Mouse (Mus musculus): ENCODE results near the gene 1700020D05Rik. TPM values are rescaled to one million over a fixed set of nuclear protein-coding genes. Genes with fewer than 3 reads are reported as not detected.

The 1700020D05Rik gene
- total and polyA plus RNA-seq, 3 experiments, result 0.23 to 0.34 TPM; not detected in 1

DNA sequence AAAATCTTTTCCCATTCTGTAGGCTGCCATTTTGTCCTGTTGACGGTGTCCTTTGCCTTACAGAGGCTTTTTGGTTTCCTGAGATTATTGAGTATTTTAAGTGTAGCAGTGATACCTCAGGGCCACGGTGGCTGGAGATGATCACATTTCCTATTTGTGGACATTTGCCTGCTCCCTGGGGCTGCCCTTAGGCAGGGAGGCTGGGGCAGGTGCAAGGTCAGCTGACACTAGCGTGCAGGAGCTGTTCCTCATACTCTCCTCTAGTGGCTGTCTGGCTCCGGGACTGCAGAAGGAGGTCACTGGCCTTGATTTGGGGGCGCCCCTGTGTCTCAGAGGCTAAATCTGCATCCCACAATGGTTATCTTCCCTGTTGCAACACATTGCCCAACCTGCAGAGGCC is 21.6 kb upstream of the 1700020D05Rik start (continued):
- no peak for TF ChIP-seq SMC3 (IDR thresholded peaks at IDR 0.05; ENCODE audit: low read depth, low read length)
- peak; percentile 64 for TF ChIP-seq ETS1 (conservative IDR thresholded peaks at IDR 0.05; ENCODE audit: low read depth, low read length)
- TF ChIP-seq HCFC1 (IDR thresholded peaks at IDR 0.05; ENCODE audit: low read depth, low read length), result no peak
- TF ChIP-seq MXI1 (IDR thresholded peaks at IDR 0.05; ENCODE audit: low read depth, low read length), result no peak
- TF ChIP-seq PAX5 (IDR thresholded peaks at IDR 0.05; ENCODE audit: low read length), result no peak
- no peak for TF ChIP-seq RCOR1 (conservative IDR thresholded peaks at IDR 0.05; ENCODE audit: low read depth, low read length)
- TF ChIP-seq POLR2AphosphoS2 (IDR thresholded peaks at IDR 0.05; ENCODE audit: low read depth, low read length), result no peak
- TF ChIP-seq CTCF (conservative IDR thresholded peaks at IDR 0.05 in 1 of 2, IDR thresholded peaks at IDR 0.05 in 1 of 2; ENCODE audit: low read depth in 2 of 2, low read length in 2 of 2), result peak in 1 of 2 experiments; percentile 16; a peak in 2 of 4 replicates
- no peak for TF ChIP-seq POLR2A (IDR thresholded peaks at IDR 0.05; ENCODE audit: low read depth, low read length)

- H3K4me1 ChIP-seq (ENCODE audit: control insufficient read depth in 1 of 2, insufficient read depth in 2 of 2), result no peaks in the 10 kb centered on the region; a peak in 1 of 4 replicates
- no peak overlapping the region for H3K4me3 ChIP-seq (replicated peaks in 1 of 3; ENCODE audit: low read depth in 2 of 3, low read length in 2 of 3, poor library complexity in 1 of 3)
- TF ChIP-seq MYC (IDR thresholded peaks at IDR 0.05; ENCODE audit: low read depth, low read length) (no peak), TCF12 (IDR thresholded peaks at IDR 0.05; ENCODE audit: low read depth, low read length) (no peak), POLR2A (IDR thresholded peaks at IDR 0.05; ENCODE audit: low read depth, low read length) (no peak)
- no peak overlapping the region for H3K4me2 ChIP-seq (ENCODE audit: insufficient read depth, low read depth, poor library complexity, severe bottlenecking)
- in situ Hi-C loops (cut with MboI; ENCODE audit: low pct_ligation_motif_present, low pct_unique_long_range_greater_than_20kb, low sequenced_read_pairs), result no loop called here
- no peak for DNase-seq (ENCODE audit: extremely low read depth)
- H3K9me3 ChIP-seq (replicated peaks; ENCODE audit: low read length), result no peaks in the 10 kb centered on the region
- no peak overlapping the region for H3K27ac ChIP-seq (ENCODE audit: insufficient read depth, low read depth)
- no peaks in the 10 kb centered on the region for H3K36me3 ChIP-seq (replicated peaks in 1 of 2; ENCODE audit: control insufficient read depth in 1 of 2, insufficient read depth in 1 of 2, low read length in 1 of 2)
- no peaks in the 10 kb centered on the region for H3K79me2 ChIP-seq (replicated peaks; ENCODE audit: control insufficient read depth, extremely low read depth, insufficient read depth, poor library complexity, severe bottlenecking)
- H3K27me3 ChIP-seq (replicated peaks), result no peaks in the 10 kb centered on the region
- no peak overlapping the region for H3K9ac ChIP-seq (ENCODE audit: insufficient read depth, low read depth)
- dilution Hi-C loops (cut with MboI; ENCODE audit: extremely low pct_ligation_motif_present, extremely low pct_unique_long_range_greater_than_20kb, low sequenced_read_pairs), result no loop called here
These were observed 15.1 kb upstream of the 1700020D05Rik start for GRCm38 (mm10) chr19:5518721-5519120.

DNA sequence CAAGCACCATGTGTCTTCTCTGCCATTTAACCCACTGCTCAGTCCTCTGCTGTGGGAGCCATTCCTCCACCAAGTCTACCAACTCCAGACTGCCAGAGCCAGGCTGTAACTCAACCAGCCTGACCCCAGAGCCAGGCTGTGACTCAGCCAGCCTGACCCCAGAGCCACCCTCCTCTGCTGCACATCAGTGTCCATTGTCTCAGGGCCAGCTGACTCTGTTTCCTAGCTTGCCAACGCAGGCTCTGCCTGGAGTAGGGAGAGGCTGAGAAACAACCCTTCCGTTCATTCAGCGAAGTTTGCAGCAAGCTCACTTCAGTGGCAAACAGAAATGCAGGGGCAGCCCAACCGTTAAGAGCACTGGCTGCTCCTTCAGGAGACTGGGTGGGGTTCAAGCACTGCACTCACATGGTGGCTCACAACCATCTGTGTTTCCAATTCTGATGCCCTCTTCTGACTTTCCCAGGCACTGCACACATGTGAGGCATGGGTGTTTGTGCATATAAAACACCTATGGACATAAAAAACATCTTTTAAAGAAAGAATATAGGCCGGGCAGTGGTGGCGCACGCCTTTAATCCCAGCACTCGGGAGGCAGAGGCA is 13.4 kb upstream of the 1700020D05Rik start:
- TF ChIP-seq SMC3 (IDR thresholded peaks at IDR 0.05; ENCODE audit: low read depth, low read length), result peak; percentile 14; the same call in 1 of the 2 replicates
- peak in 1 of 2 experiments; percentile 32; a peak in 2 of 4 replicates for TF ChIP-seq CTCF (conservative IDR thresholded peaks at IDR 0.05 in 1 of 2, IDR thresholded peaks at IDR 0.05 in 1 of 2; ENCODE audit: low read depth in 2 of 2, low read length in 2 of 2)
- no peak for TF ChIP-seq ZC3H11A (IDR thresholded peaks at IDR 0.05; ENCODE audit: low read depth, low read length)
- Histone ChIP-seq H3K27ac (ENCODE audit: insufficient read depth, low read depth) (no peak overlapping the region), H3K9me3 (replicated peaks; ENCODE audit: low read length) (no peaks in the 10 kb centered on the region), H3K27me3 (replicated peaks) (no peaks in the 10 kb centered on the region), H3K4me2 (ENCODE audit: insufficient read depth, low read depth, poor library complexity, severe bottlenecking) (no peak overlapping the region), H3K4me1 (ENCODE audit: control insufficient read depth in 1 of 2, insufficient read depth in 2 of 2) (peaks cover 3 to 11% of the 10 kb centered on the region in 2 experiments; a peak in 3 of 4 replicates), H3K36me3 (replicated peaks in 1 of 2; ENCODE audit: control insufficient read depth in 1 of 2, insufficient read depth in 1 of 2, low read length in 1 of 2) (no peaks in the 10 kb centered on the region), H3K79me2 (replicated peaks; ENCODE audit: control insufficient read depth, extremely low read depth, insufficient read depth, poor library complexity, severe bottlenecking) (no peaks in the 10 kb centered on the region), H3K9ac (ENCODE audit: insufficient read depth, low read depth) (no peak overlapping the region), H3K4me3 (replicated peaks in 1 of 3; ENCODE audit: low read depth in 2 of 3, low read length in 2 of 3, poor library complexity in 1 of 3) (no peak overlapping the region)
- dilution Hi-C loops (cut with MboI; ENCODE audit: extremely low pct_ligation_motif_present, extremely low pct_unique_long_range_greater_than_20kb, low sequenced_read_pairs), result no loop called here
- DNase-seq (ENCODE audit: extremely low read depth), result no peak
- in situ Hi-C loops (cut with MboI; ENCODE audit: low pct_ligation_motif_present, low pct_unique_long_range_greater_than_20kb, low sequenced_read_pairs), result no loop called here
